Mouse (Mus musculus): ENCODE data around the gene Mfsd6l. TPM values are rescaled to one million over a fixed set of nuclear protein-coding genes. Genes with fewer than 3 reads are reported as not detected.

Mfsd6l gene
- 1 to 10 TPM; 3.2 to 3.6 TPM for total RNA-seq (2023)

DNA sequence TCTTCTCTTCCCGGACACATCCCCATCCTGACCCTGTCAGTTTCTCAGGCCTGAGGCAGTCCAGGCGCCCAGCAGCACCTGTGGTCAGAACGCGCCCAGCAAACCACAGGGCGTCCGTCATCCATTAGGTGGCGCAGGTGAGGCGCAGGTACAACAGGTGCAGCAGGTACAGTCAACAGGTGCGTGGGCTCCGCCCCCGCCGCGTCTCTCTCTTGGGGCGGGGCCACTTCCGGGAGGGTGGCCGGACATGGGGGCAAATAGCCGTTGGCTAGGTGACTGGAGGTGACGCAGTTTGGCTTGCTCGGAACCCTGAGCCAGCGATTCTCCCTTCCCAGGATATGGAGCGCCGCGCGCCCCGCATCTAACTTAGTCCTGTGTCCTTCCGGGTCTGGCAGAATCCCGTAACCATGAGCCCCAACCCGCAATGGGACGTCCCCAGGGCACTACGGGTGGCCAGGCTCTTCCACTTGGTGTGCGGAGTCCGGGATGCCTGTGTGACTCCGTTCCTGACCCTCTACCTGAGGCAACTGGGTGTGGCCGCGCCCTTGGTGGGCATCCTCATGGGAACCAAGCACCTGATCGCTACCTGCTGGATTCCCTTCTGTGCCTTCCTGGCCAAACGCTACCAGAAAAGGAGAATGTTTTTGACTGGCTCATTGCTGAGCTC, at the start of gene Mfsd6l:
Mfsd6l (plus strand) TSS at position 269 of the 667 bp plus-strand sequence.

DNA sequence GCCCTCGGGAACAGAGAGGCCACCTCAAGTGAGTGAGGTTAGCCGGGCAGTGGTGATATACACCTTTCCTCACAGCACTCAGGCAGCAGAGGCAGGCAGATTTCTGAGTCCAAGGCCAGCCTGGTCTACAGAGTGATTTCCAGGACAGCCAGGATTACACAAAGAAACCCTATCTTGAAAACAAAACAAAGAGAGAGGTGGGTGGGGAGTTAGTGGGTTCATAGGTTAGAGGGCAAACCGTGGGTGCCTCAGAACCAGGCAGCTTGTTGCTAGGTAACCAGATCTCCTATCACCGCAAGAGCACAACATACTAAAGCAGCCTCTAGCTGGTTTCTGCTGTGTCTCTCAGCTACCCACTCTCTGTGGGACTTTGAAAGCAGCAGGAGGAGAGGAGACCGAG, 30.7 kb downstream of the Mfsd6l start, which contains the start of gene Ccdc42:
Ccdc42 (plus strand) TSS at position 301 of the 400 bp plus-strand sequence.

Other genes starting within 250 kb of the Mfsd6l start
- gene Ntn1, start 155.4 kb upstream of the Mfsd6l start, total RNA-seq (2023): under 1 TPM in 1 of 2 experiments, not detected in 1; 0.27 TPM
- 10 to 100 TPM; 89.1 to 99.7 TPM for gene Pik3r5, start 124.1 kb upstream of the Mfsd6l start, total RNA-seq (2023)
- 10 to 100 TPM; 58.0 to 67.0 TPM for gene Pik3r6, start 53.2 kb upstream of the Mfsd6l start, total RNA-seq (2023)
- gene Ccdc42, start 30.8 kb downstream of the Mfsd6l start, total RNA-seq (2023): not detected
- gene Myh10, start 135.4 kb downstream of the Mfsd6l start, total RNA-seq (2023): 1 to 10 TPM; 3.1 to 8.5 TPM

Data from neutrophil, adult 59 days (primary cell).